Mouse (Mus musculus) regulatory T cell (primary cell): ENCODE results near the gene Scml4.

Experiments used
- in situ Hi-C: fragments of 300-600 bp; cut with MboI, MseI; formaldehyde crosslinking; loops from one replicate; pipeline ENCODE4 v1.15.1; 2025; ENCODE audit warnings: high pct_unique_total_duplicates

Scml4 gene

GRCm38 (mm10) chr10:42989910-42990309 is 129.7 kb downstream of the Scml4 start:
- in situ Hi-C loops: loop anchor here (5.0 kb wide), 1 partner anchor 33 kb away; no protein-coding TSS in a partner anchor

- in situ Hi-C loops: loop anchor here (5.0 kb wide), 1 partner anchor 34 kb away; no protein-coding TSS in a partner anchor
Measured at GRCm38 (mm10) chr10:42991018-42991417, 130.8 kb downstream of the Scml4 start.

- in situ Hi-C loops: loop anchor here (5.0 kb wide), 1 partner anchor 37 kb away; no protein-coding TSS in a partner anchor
Measured at GRCm38 (mm10) chr10:42994331-42994782, 134.2 kb downstream of the Scml4 start.

- in situ Hi-C loops: no loop called here
Measured at GRCm38 (mm10) chr10:42995484-42995895, 135.3 kb downstream of the Scml4 start.

GRCm38 (mm10) chr10:42997278-42997677 is 137.1 kb downstream of the Scml4 start:
- in situ Hi-C loops: no loop called here

GRCm38 (mm10) chr10:42999324-42999723 is 139.2 kb downstream of the Scml4 start:
- in situ Hi-C loops: no loop called here

GRCm38 (mm10) chr10:43001433-43001832 is 141.3 kb downstream of the Scml4 start:
- in situ Hi-C loops: no loop called here

- in situ Hi-C loops: no loop called here
Measured at GRCm38 (mm10) chr10:43002066-43002678, 142.0 kb downstream of the Scml4 start.

- in situ Hi-C loops: no loop called here
Measured at GRCm38 (mm10) chr10:43002721-43003465, 142.7 kb downstream of the Scml4 start.

- in situ Hi-C loops: no loop called here
Measured at GRCm38 (mm10) chr10:43003466-43003757, 143.2 kb downstream of the Scml4 start.

- in situ Hi-C loops: no loop called here
Measured at GRCm38 (mm10) chr10:43004174-43004734, 144.1 kb downstream of the Scml4 start.

- in situ Hi-C loops: no loop called here
Measured at GRCm38 (mm10) chr10:43005031-43005430, 144.9 kb downstream of the Scml4 start.

- in situ Hi-C loops: no loop called here
Measured at GRCm38 (mm10) chr10:43005677-43006076, 145.5 kb downstream of the Scml4 start.

GRCm38 (mm10) chr10:43006534-43006933 is 146.4 kb downstream of the Scml4 start:
- in situ Hi-C loops: no loop called here

- in situ Hi-C loops: no loop called here
Measured at GRCm38 (mm10) chr10:43008116-43008515, 147.9 kb downstream of the Scml4 start.
